Mouse (Mus musculus): ENCODE measurements around the gene Gli3. TPM values are rescaled to one million over a fixed set of nuclear protein-coding genes. Genes with fewer than 3 reads are reported as not detected.

Gli3 gene
- polyA plus RNA-seq, 1 experiment from 2014 or later, result 23.1 TPM

GRCm38 (mm10) chr13:15699116-15699515, 236.1 kb downstream of the Gli3 start:
- H3K9ac ChIP-seq, result no peak overlapping the region
- 71% methylated on average over 6 of the region's 6 CpGs for WGBS
- ATAC-seq (ENCODE audit: insufficient number of reproducible peaks, low FRiP score, low TSS enrichment, low read depth), result no peak

GRCm38 (mm10) chr13:15704669-15705068, 241.6 kb downstream of the Gli3 start:
- Histone ChIP-seq H3K36me3 (no peaks in the 10 kb centered on the region), H3K4me3 (replicated peaks) (no peak overlapping the region), H3K27ac (replicated peaks) (no peak overlapping the region), H3K9ac (no peak overlapping the region), H3K4me2 (replicated peaks) (no peak overlapping the region), H3K9me3 (replicated peaks) (no peaks in the 10 kb centered on the region), H3K27me3 (no peaks in the 10 kb centered on the region), H3K4me1 (peaks cover 7% of the 10 kb centered on the region)
- no peak for ATAC-seq (ENCODE audit: insufficient number of reproducible peaks, low FRiP score, low TSS enrichment, low read depth)
- WGBS, result 82% methylated on average over 8 of the region's 8 CpGs

More at GRCm38 (mm10) chr13:15699116-15699515, 236.1 kb downstream of the Gli3 start:
- Histone ChIP-seq H3K27ac (replicated peaks) (no peak overlapping the region), H3K4me1 (no peaks in the 10 kb centered on the region), H3K4me2 (replicated peaks) (no peak overlapping the region), H3K9me3 (replicated peaks) (no peaks in the 10 kb centered on the region), H3K27me3 (no peaks in the 10 kb centered on the region), H3K4me3 (replicated peaks) (no peak overlapping the region), H3K36me3 (no peaks in the 10 kb centered on the region)

- H3K27me3 ChIP-seq, result no peaks in the 10 kb centered on the region
- 41% methylated on average over 4 of the region's 4 CpGs for WGBS
These were observed 244.4 kb downstream of the Gli3 start for GRCm38 (mm10) chr13:15707481-15707881.

GRCm38 (mm10) chr13:15713486-15713885, 250.5 kb downstream of the Gli3 start:
- H3K9ac ChIP-seq, result no peak overlapping the region
- H3K4me2 ChIP-seq (replicated peaks), result no peak overlapping the region
- H3K4me1 ChIP-seq, result 0 out of 2 replicates have a peak, but pooled peaks cover 5% of the 10 kb centered on the region
- H3K36me3 ChIP-seq, result peaks cover 21% of the 10 kb centered on the region
- no peaks in the 10 kb centered on the region for H3K27me3 ChIP-seq
- no peaks in the 10 kb centered on the region for H3K9me3 ChIP-seq (replicated peaks)
- ATAC-seq (ENCODE audit: insufficient number of reproducible peaks, low FRiP score, low TSS enrichment, low read depth), result no peak
- WGBS, result 89% methylated on average over 7 of the region's 7 CpGs
- no peak overlapping the region for H3K4me3 ChIP-seq (replicated peaks)
- H3K27ac ChIP-seq (replicated peaks), result no peak overlapping the region

More at GRCm38 (mm10) chr13:15707481-15707881, 244.4 kb downstream of the Gli3 start:
- Histone ChIP-seq H3K4me1 (peaks cover 7% of the 10 kb centered on the region), H3K9ac (no peak overlapping the region), H3K27ac (replicated peaks) (no peak overlapping the region), H3K36me3 (no peaks in the 10 kb centered on the region), H3K9me3 (replicated peaks) (no peaks in the 10 kb centered on the region), H3K4me3 (replicated peaks) (no peak overlapping the region), H3K4me2 (replicated peaks) (no peak overlapping the region)
- peak; percentile 73; the same call in 1 of the 2 replicates for ATAC-seq (ENCODE audit: insufficient number of reproducible peaks, low FRiP score, low TSS enrichment, low read depth)

- H3K4me1 ChIP-seq, result 0 out of 2 replicates have a peak, but pooled peaks cover 5% of the 10 kb centered on the region
- ATAC-seq (ENCODE audit: insufficient number of reproducible peaks, low FRiP score, low TSS enrichment, low read depth), result no peak
- 79% methylated on average over 4 of the region's 4 CpGs for WGBS
- no peak overlapping the region for H3K27ac ChIP-seq (replicated peaks)
- H3K36me3 ChIP-seq, result peaks cover 21% of the 10 kb centered on the region
- no peak overlapping the region for H3K9ac ChIP-seq
- no peaks in the 10 kb centered on the region for H3K9me3 ChIP-seq (replicated peaks)
- H3K4me3 ChIP-seq (replicated peaks), result no peak overlapping the region
- no peak overlapping the region for H3K4me2 ChIP-seq (replicated peaks)
- no peaks in the 10 kb centered on the region for H3K27me3 ChIP-seq
These were observed 251.3 kb downstream of the Gli3 start for GRCm38 (mm10) chr13:15714331-15714725.

GRCm38 (mm10) chr13:15714726-15715437, 251.8 kb downstream of the Gli3 start:
- Histone ChIP-seq H3K27ac (replicated peaks) (0 out of 2 replicates have a peak overlapping the region, but pooled peaks have one; percentile 22), H3K9me3 (replicated peaks) (no peaks in the 10 kb centered on the region), H3K36me3 (peaks cover 22% of the 10 kb centered on the region), H3K27me3 (no peaks in the 10 kb centered on the region), H3K4me3 (replicated peaks) (no peak overlapping the region), H3K4me1 (0 out of 2 replicates have a peak, but pooled peaks cover 5% of the 10 kb centered on the region), H3K4me2 (replicated peaks) (no peak overlapping the region), H3K9ac (no peak overlapping the region)
- WGBS, result 37% methylated on average over 8 of the region's 8 CpGs
- no peak for ATAC-seq (ENCODE audit: insufficient number of reproducible peaks, low FRiP score, low TSS enrichment, low read depth)

- no peak overlapping the region for H3K27ac ChIP-seq (replicated peaks)
- 92% methylated on average over 1 of the region's 1 CpGs for WGBS
- no peaks in the 10 kb centered on the region for H3K4me1 ChIP-seq
- no peak for ATAC-seq (ENCODE audit: insufficient number of reproducible peaks, low FRiP score, low TSS enrichment, low read depth)
- H3K36me3 ChIP-seq, result peaks cover 52% of the 10 kb centered on the region
- no peak overlapping the region for H3K4me2 ChIP-seq (replicated peaks)
- H3K9ac ChIP-seq, result no peak overlapping the region
- H3K27me3 ChIP-seq, result no peaks in the 10 kb centered on the region
- H3K4me3 ChIP-seq (replicated peaks), result no peak overlapping the region
- no peaks in the 10 kb centered on the region for H3K9me3 ChIP-seq (replicated peaks)
These were observed 258.4 kb downstream of the Gli3 start for GRCm38 (mm10) chr13:15721446-15721845.

- no peak overlapping the region for H3K4me2 ChIP-seq (replicated peaks)
- H3K4me3 ChIP-seq (replicated peaks), result no peak overlapping the region
- no peaks in the 10 kb centered on the region for H3K27me3 ChIP-seq
- no peak overlapping the region for H3K27ac ChIP-seq (replicated peaks)
- peaks cover 60% of the 10 kb centered on the region for H3K36me3 ChIP-seq
- ATAC-seq (ENCODE audit: insufficient number of reproducible peaks, low FRiP score, low TSS enrichment, low read depth), result no peak
- H3K4me1 ChIP-seq, result no peaks in the 10 kb centered on the region
- WGBS, result 91% methylated on average over 1 of the region's 1 CpGs
- no peak overlapping the region for H3K9ac ChIP-seq
- no peaks in the 10 kb centered on the region for H3K9me3 ChIP-seq (replicated peaks)
These were observed 259.8 kb downstream of the Gli3 start for GRCm38 (mm10) chr13:15722766-15723379.

- no peaks in the 10 kb centered on the region for H3K27me3 ChIP-seq
- ATAC-seq (ENCODE audit: insufficient number of reproducible peaks, low FRiP score, low TSS enrichment, low read depth), result no peak; the same call in 1 of the 2 replicates
These were observed 261.7 kb downstream of the Gli3 start for GRCm38 (mm10) chr13:15724723-15725122.

GRCm38 (mm10) chr13:15741771-15742170, 278.7 kb downstream of the Gli3 start:
- ATAC-seq (ENCODE audit: insufficient number of reproducible peaks, low FRiP score, low TSS enrichment, low read depth), result peak; percentile 91
- Histone ChIP-seq H3K4me3 (replicated peaks) (no peak overlapping the region), H3K9ac (no peak overlapping the region), H3K27ac (replicated peaks) (peak overlapping the region; percentile 59), H3K9me3 (replicated peaks) (no peaks in the 10 kb centered on the region), H3K4me2 (replicated peaks) (no peak overlapping the region), H3K36me3 (no peaks in the 10 kb centered on the region), H3K27me3 (no peaks in the 10 kb centered on the region), H3K4me1 (peaks cover 10% of the 10 kb centered on the region)
- 22% methylated on average over 1 of the region's 1 CpGs for WGBS

More at GRCm38 (mm10) chr13:15724723-15725122, 261.7 kb downstream of the Gli3 start:
- H3K4me1 ChIP-seq, result no peaks in the 10 kb centered on the region
- no peak overlapping the region for H3K4me2 ChIP-seq (replicated peaks)
- no peak overlapping the region for H3K9ac ChIP-seq
- H3K27ac ChIP-seq (replicated peaks), result no peak overlapping the region
- H3K9me3 ChIP-seq (replicated peaks), result no peaks in the 10 kb centered on the region
- 96% methylated on average over 10 of the region's 10 CpGs for WGBS
- H3K36me3 ChIP-seq, result peaks cover 69% of the 10 kb centered on the region
- no peak overlapping the region for H3K4me3 ChIP-seq (replicated peaks)

- Histone ChIP-seq H3K9ac (no peak overlapping the region), H3K4me1 (peaks cover 10% of the 10 kb centered on the region), H3K27me3 (no peaks in the 10 kb centered on the region), H3K9me3 (replicated peaks) (no peaks in the 10 kb centered on the region), H3K4me3 (replicated peaks) (no peak overlapping the region), H3K27ac (replicated peaks) (peak overlapping the region; percentile 59), H3K36me3 (no peaks in the 10 kb centered on the region), H3K4me2 (replicated peaks) (no peak overlapping the region)
- 70% methylated on average over 3 of the region's 3 CpGs for WGBS
- no peak for ATAC-seq (ENCODE audit: insufficient number of reproducible peaks, low FRiP score, low TSS enrichment, low read depth)
These were observed 279.3 kb downstream of the Gli3 start for GRCm38 (mm10) chr13:15742308-15742707.
